Mouse (Mus musculus) hindbrain, embryonic 11.5 days (tissue): ENCODE measurements around the gene Fbxo2. TPM values are rescaled to one million over a fixed set of nuclear protein-coding genes. Genes with fewer than 3 reads are reported as not detected.

ENCODE experiments used
- ATAC-seq: fragments of 200-750 bp; cut with Nextera tagmentation; 2 replicates; pipeline ENCODE4 v1.8.0; 2017; ENCODE audit warnings: mild to moderate bottlenecking, moderate TSS enrichment, moderate library complexity; ENCODE audit not compliant: low FRiP score
- DNase-seq: peaks from one replicate; pipeline ENCODE4 v3.0.0-alpha.2; 2015; ENCODE audit warnings: low spot score
- H3K27ac ChIP-seq: fragments of 300-500 bp; sonication (generic); 2 replicates; pipeline ENCODE4 v1.5.1; 2014; ENCODE audit warnings: mild to moderate bottlenecking, low read depth, low read length
- H3K27me3 ChIP-seq: fragments of 300-500 bp; sonication (generic); 2 replicates; pipeline ENCODE4 v1.6.1; 2014; ENCODE audit warnings: mild to moderate bottlenecking, low read length, moderate library complexity, mixed read lengths; ENCODE audit not compliant: control insufficient read depth, insufficient read depth
- H3K36me3 ChIP-seq: fragments of 300-500 bp; sonication (generic); 2 replicates; pipeline ENCODE4 v1.6.1; 2014; ENCODE audit warnings: mild to moderate bottlenecking, low read length, moderate library complexity, mixed read lengths; ENCODE audit not compliant: control insufficient read depth, insufficient read depth
- H3K4me1 ChIP-seq: fragments of 300-500 bp; sonication (generic); replicated peaks from 2 replicates; pipeline ENCODE4 v1.6.1; 2014; ENCODE audit warnings: low read length, mixed read lengths; ENCODE audit not compliant: control insufficient read depth, insufficient read depth
- H3K4me2 ChIP-seq: fragments of 300-500 bp; sonication (generic); replicated peaks from 2 replicates; pipeline ENCODE4 v1.6.1; 2014; ENCODE audit warnings: mild to moderate bottlenecking, low read depth, low read length
- H3K4me3 ChIP-seq: fragments of 300-500 bp; sonication (generic); 2 replicates; pipeline ENCODE4 v1.5.1; 2014; ENCODE audit warnings: low read depth, low read length
- H3K9ac ChIP-seq: fragments of 300-500 bp; sonication (generic); 2 replicates; pipeline ENCODE4 v1.6.1; 2014; ENCODE audit warnings: low read depth, low read length
- H3K9me3 ChIP-seq: fragments of 300-500 bp; sonication (generic); 2 replicates; pipeline ENCODE4 v1.6.1; 2016; ENCODE audit warnings: low read length; ENCODE audit not compliant: control insufficient read depth
- WGBS: fragments of 180-500 bp; shearing (Covaris S2); extraction: QIAGEN DNeasy Blood & Tissue Kit; methylation state at CpG from one replicate; pipeline ENCODE4 v1.1.7; 2014; 5-methylcytosine and 5-hydroxymethylcytosine counted together
- polyA plus RNA-seq: library from polyadenylated mRNA; unstranded; fragments of >200 nt; fragmentation: Nextera tagmentation; extraction: Ambion mirVana; gene quantifications from 2 replicates; pipeline ENCODE4 v1.2.1, GENCODE M21; 2014

The Fbxo2 gene
- polyA plus RNA-seq, 1 experiment from 2014 or later: 3.0 TPM

DNA sequence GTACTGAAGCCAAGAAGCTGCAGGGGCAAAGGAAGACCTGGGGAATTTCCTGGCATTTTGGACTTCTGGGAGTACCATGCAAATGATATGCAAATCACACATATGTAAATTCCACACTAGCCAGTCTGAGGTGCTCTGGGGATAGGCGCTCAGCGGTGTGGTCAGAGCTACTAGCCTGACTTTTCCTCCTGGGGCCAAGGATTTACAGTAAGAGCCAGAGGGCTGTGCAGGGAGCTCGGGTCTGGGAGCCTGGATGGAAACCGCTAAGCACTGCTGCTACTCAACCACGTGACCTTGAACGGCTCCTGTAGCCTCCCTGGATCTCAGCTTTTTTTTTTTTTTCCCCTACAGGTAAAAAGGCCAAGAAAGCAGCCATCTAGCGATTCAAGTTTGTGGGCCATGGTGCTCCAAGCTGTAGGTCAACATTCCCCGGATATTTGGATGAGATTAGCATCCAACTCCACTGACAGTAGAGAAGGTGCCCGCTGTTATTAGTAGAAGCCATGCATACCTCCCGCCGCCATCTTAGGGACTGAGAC is 32.4 kb downstream of the Fbxo2 start:
- no peak overlapping the region for H3K9ac ChIP-seq
- no peaks in the 10 kb centered on the region for H3K9me3 ChIP-seq
- no peak for ATAC-seq
- no peaks in the 10 kb centered on the region for H3K4me1 ChIP-seq
- no peaks in the 10 kb centered on the region for H3K36me3 ChIP-seq
- no peak for DNase-seq
- H3K4me2 ChIP-seq: no peak overlapping the region
- H3K4me3 ChIP-seq: no peak overlapping the region
- H3K27me3 ChIP-seq: no peaks in the 10 kb centered on the region
- WGBS: 35% methylated on average over 11 of the region's 11 CpGs
- H3K27ac ChIP-seq: no peak overlapping the region

DNA sequence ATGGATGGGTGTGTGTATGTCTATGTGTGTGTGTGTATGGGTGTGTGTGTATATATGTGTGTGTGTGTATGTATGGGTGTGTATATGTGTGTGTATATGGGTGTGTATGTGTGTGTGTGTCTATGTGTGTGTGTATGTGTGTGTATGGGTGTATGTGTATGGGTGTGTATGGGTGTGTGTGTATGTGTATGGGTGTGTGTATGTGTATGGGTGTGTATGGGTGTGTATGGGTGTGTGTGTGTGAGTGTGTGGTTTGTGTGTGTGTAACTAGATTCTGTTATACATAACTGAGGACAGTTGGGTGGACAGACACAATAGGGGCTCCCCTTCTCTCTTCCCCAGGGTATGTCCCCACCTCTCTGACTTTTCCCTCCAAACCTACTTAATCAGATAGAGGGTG is 34.0 kb downstream of the Fbxo2 start:
- Histone ChIP-seq H3K4me2 (no peak overlapping the region), H3K9ac (no peak overlapping the region), H3K9me3 (no peaks in the 10 kb centered on the region), H3K27me3 (no peaks in the 10 kb centered on the region), H3K4me3 (no peak overlapping the region), H3K4me1 (no peaks in the 10 kb centered on the region), H3K36me3 (no peaks in the 10 kb centered on the region), H3K27ac (no peak overlapping the region)
- ATAC-seq: no peak
- DNase-seq: no peak

DNA sequence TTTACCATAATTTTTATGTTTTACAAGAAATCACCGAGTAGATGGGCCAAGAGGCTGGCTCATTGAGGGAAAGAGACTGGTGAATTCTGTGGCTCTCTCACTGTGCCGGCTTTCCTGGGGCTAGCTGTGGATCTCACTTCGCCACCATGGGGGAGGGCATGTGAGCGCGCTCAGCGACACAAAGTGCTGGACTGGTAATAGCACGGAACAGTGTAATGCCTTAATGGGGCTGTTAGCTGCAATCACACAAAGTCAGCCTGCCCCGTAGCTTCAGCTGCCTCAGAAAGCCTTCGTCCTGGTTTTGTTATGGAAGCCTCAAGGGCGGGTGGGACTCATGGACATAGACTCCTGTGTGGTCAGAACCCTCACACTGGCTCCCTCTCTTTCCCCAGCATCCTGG is 38.3 kb downstream of the Fbxo2 start:
- DNase-seq: no peak
- Histone ChIP-seq H3K36me3 (no peaks in the 10 kb centered on the region), H3K27ac (no peak overlapping the region), H3K9me3 (no peaks in the 10 kb centered on the region), H3K4me3 (no peak overlapping the region), H3K27me3 (no peaks in the 10 kb centered on the region), H3K4me2 (no peak overlapping the region), H3K4me1 (no peaks in the 10 kb centered on the region), H3K9ac (no peak overlapping the region)
- 55% methylated on average over 10 of the region's 10 CpGs for WGBS
- no peak for ATAC-seq

DNA sequence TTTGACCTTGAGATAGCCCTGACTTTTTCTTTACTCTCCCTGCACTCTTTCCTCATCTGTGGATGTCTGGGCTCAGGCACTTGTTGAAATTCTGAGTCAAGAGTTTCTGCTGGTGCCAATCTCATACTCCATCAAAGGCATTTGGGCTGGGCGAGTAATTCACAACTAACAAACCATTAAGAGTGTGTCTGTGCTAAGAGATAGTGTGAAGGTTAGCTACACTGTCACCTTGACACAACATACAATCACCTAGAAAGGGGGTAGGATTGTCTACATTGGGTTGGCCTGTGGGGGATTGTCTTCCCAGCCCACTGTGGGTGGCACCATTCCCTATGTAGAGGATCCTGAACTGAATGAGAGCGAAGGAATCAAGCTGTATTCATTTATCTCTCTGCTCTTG is 43.1 kb downstream of the Fbxo2 start:
- H3K4me1 ChIP-seq: no peaks in the 10 kb centered on the region
- H3K36me3 ChIP-seq: no peaks in the 10 kb centered on the region
- no peak overlapping the region for H3K4me3 ChIP-seq
- no peak overlapping the region for H3K4me2 ChIP-seq
- no peak overlapping the region for H3K9ac ChIP-seq
- DNase-seq (no peak), ATAC-seq (no peak)
- H3K27ac ChIP-seq: no peak overlapping the region
- H3K27me3 ChIP-seq: no peaks in the 10 kb centered on the region
- no peaks in the 10 kb centered on the region for H3K9me3 ChIP-seq
- 95% methylated on average over 2 of the region's 2 CpGs for WGBS

DNA sequence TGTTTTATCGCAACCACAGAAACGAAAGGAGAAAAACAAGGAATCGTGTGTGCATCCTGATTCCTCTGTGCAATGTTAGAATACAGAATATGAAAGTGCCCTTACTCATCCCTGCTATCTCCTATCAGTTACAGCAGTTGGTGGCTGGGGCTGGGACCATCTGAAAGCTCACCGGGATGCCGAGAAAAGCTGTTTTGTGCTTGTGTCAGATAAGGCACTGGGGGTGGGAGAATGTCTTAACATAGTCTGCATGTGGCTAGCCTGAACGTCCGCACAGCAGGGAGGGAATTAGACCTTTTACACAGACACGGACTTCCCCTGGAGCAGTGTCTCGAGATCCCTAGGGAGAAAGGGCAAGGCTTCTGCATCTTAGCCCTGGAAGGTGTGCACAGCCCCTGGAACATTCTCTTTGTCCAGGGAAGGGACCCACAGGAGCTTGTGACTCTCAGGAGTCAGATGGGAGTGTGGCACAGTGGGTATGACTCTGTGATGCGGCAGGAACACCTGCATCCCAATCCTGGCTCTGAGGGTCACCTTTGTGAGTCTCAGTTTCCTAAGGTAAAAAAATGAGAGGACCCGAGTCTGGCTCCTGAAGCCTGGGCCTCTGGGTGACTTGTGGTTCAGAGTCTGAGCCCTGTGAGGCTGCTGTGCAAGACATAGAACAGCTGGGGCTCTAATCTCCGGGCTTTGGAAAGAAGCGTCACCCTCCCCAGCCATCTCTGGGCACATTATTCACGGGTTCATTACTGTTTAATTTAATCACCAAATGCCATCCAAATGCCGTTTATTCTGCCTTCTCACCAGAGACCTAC is 43.8 kb downstream of the Fbxo2 start:
- no peak overlapping the region for H3K4me2 ChIP-seq
- H3K9me3 ChIP-seq: no peaks in the 10 kb centered on the region
- H3K9ac ChIP-seq: no peak overlapping the region
- no peaks in the 10 kb centered on the region for H3K4me1 ChIP-seq
- H3K4me3 ChIP-seq: no peak overlapping the region
- 59% methylated on average over 15 of the region's 15 CpGs for WGBS
- 0 out of 2 replicates have a peak overlapping the region, but pooled peaks have one; percentile 21 for H3K27ac ChIP-seq
- no peaks in the 10 kb centered on the region for H3K36me3 ChIP-seq
- DNase-seq: no peak
- no peaks in the 10 kb centered on the region for H3K27me3 ChIP-seq
- ATAC-seq: no peak

DNA sequence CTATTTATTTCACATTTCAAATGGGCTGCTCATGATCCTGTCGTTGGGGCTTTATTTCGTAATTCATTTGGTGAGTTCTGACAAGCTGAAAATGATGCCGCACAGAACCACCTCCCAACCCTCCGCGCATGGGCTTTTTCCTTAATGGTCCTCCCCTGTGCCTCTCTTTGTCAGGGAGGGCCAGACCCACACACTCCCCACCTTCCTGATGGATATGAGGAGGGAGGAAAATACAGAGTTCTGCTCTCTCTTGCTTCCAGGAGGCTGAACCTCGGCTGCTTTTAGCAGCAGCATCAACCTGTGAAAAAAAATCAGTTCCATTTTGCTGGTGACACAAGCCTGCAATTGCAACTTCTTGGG is 44.4 kb downstream of the Fbxo2 start:
- no peaks in the 10 kb centered on the region for H3K27me3 ChIP-seq
- no peak for DNase-seq
- no peak for ATAC-seq
- no peaks in the 10 kb centered on the region for H3K36me3 ChIP-seq
- H3K9me3 ChIP-seq: no peaks in the 10 kb centered on the region
- no peak overlapping the region for H3K9ac ChIP-seq
- no peak overlapping the region for H3K4me3 ChIP-seq
- WGBS: 58% methylated on average over 6 of the region's 6 CpGs
- no peaks in the 10 kb centered on the region for H3K4me1 ChIP-seq
- H3K27ac ChIP-seq: 0 out of 2 replicates have a peak overlapping the region, but pooled peaks have one; percentile 21
- no peak overlapping the region for H3K4me2 ChIP-seq

DNA sequence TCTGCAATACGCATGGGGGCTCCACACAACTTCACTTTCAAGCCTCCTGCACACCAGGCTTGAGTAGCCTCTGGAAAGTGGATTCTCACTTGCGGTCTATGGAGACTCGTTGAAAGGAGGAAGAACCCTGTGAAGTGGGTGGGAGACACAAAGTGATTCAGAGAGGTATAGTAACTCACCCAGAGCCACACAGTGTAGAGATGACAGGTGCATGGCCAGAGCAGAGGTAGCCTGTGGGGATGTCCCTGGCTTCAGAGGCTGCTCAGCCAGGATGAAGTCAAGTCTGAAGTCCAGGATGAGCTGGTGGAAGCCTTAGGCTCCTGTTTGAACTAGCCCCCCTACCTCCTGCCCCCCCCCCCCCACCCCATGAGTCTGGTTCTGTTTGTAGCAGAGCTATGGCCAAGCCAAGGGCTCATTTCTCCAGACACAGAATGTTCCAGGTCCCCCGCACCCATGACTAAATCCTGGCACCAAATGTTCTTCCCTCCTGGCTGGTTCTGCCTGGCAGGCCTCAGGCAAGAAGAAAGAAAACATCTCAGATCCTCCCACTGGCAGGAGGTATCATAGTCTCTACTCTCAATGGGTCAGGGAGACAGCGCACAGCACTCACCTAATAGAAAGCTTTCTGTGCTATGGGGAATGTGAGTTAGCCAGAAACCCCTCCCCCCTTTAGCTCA is 54.2 kb downstream of the Fbxo2 start:
- Histone ChIP-seq H3K4me2 (no peak overlapping the region), H3K9me3 (no peaks in the 10 kb centered on the region), H3K27me3 (no peaks in the 10 kb centered on the region; the same call in 1 of the 2 replicates), H3K36me3 (no peaks in the 10 kb centered on the region), H3K9ac (no peak overlapping the region), H3K4me1 (peaks cover 11% of the 10 kb centered on the region), H3K27ac (no peak overlapping the region), H3K4me3 (no peak overlapping the region)
- DNase-seq (no peak), ATAC-seq (no peak)
- 55% methylated on average over 5 of the region's 5 CpGs for WGBS

DNA sequence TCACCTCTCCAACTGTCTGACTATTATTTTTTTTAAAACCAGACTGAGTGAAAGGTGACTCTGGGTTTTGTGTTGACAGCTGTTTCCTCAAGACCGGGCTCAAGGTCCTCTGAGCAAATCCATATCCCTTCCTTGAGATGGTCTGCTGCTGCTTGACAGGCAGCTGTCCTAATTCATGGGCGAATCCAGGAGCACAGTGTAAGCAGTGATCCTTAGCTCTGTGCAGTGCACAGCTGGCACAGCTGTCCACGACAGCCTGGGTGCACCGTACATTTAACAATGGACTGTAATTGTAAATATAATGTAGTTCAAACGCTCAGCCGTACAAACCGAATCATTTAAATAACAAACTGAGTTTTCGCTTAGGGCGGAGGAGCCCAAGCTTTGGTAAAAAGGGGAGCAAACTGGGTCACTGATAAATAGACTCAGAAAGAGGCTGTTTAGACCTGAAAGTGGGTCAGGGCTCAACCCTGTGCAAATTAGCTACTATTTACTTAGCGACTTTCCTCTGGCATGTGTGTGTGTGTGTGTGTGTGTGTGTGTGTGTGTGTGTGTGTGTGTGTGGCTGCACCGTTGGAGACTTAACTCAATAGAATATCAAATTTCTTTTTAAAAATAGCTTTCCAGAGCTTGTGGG is 55.0 kb downstream of the Fbxo2 start:
- Histone ChIP-seq H3K27me3 (no peaks in the 10 kb centered on the region; the same call in 1 of the 2 replicates), H3K4me3 (no peak overlapping the region), H3K9ac (no peak overlapping the region), H3K27ac (no peak overlapping the region), H3K9me3 (no peaks in the 10 kb centered on the region), H3K4me2 (no peak overlapping the region), H3K4me1 (peaks cover 11% of the 10 kb centered on the region), H3K36me3 (no peaks in the 10 kb centered on the region)
- ATAC-seq (no peak), DNase-seq (no peak)
- 48% methylated on average over 11 of the region's 11 CpGs for WGBS
